Mouse (Mus musculus): ENCODE measurements around the gene Hyal1.

- TF ChIP-seq CTCF (IDR thresholded peaks at IDR 0.05; ENCODE audit: borderline replicate concordance, extremely low read depth, insufficient read depth, insufficient read length) (peak; percentile 81), POLR2A (IDR thresholded peaks at IDR 0.05; ENCODE audit: borderline replicate concordance, extremely low read depth, insufficient read depth, insufficient read length, poor library complexity, severe bottlenecking) (no peak)
Observed at GRCm38 (mm10) chr9:107566041-107566709, 10.6 kb upstream of the Hyal1 start.
